23 mouse cellular contexts compared by ENCODE assay signal in genomic region chr1:129719592-129719991, GRCm38 (mm10).
DNase-seq lines count a peak whose midpoint lies in the region; ATAC-seq and TF ChIP-seq lines count a peak whose summit lies in the region.
"Had no signal": no experiment of that assay in that cellular context is flagged by ENCODE, and none has a peak within 500 bp of the region (broad histone marks: within the 10 kb centered on the region; RNA-seq: fewer than 3 reads in every experiment).

No protein-coding gene starts in this region.

- peak; percentile 34 for TF ChIP-seq CTCF in hindbrain, postnatal 0 days (IDR thresholded peaks at IDR 0.05; ENCODE audit: low read depth)
- TF ChIP-seq CTCF in Patski (IDR thresholded peaks at IDR 0.05), result peak; percentile 52
- TF ChIP-seq CTCF in embryonic fibroblast, embryonic 13.5 days (IDR thresholded peaks at IDR 0.05; ENCODE audit: borderline replicate concordance, insufficient read depth, low read length), result peak; percentile 29; the same call in 1 of the 2 replicates

- ATAC-seq in hindbrain, postnatal 0 days, result no peak
- no peak for ATAC-seq in hindbrain, embryonic 14.5 days (ENCODE audit: low FRiP score)
- ATAC-seq in midbrain, embryonic 12.5 days (ENCODE audit: low FRiP score, low read depth), result peak; percentile 60; the same call in 1 of the 2 replicates
- ATAC-seq in Patski, result no peak
- ATAC-seq: CD4-positive, CD25-positive, alpha-beta regulatory T cell, adult 4 months; forebrain, embryonic 14.5 days; inflammation-experienced regulatory T-cells, adult 6 months had no signal

- no peak overlapping the region for H3K4me2 ChIP-seq in hindbrain, postnatal 0 days (ENCODE audit: low read depth, low read length)
- H3K4me2 ChIP-seq in hindbrain, embryonic 14.5 days (replicated peaks), result no peak overlapping the region
- no peak overlapping the region for H3K4me2 ChIP-seq in midbrain, embryonic 12.5 days (replicated peaks)
- H3K4me2 ChIP-seq: heart, embryonic 12.5 days; limb, embryonic 13.5 days; liver, embryonic 15.5 days; neural tube, embryonic 13.5 days had no signal

- DNase-seq in hindbrain, postnatal 0 days (ENCODE audit: low spot score), result no peak
- no peak for DNase-seq in hindbrain, embryonic 14.5 days (ENCODE audit: low spot score)
- no peak for DNase-seq in midbrain, embryonic 10.5 days (ENCODE audit: low spot score)
- DNase-seq in Patski (ENCODE audit: low read depth, low spot score), result no peak
- DNase-seq in layer of hippocampus, postnatal 25 days (ENCODE audit: extremely low spot score in 1 of 2, low spot score in 1 of 2), result no peak
- DNase-seq: adrenal gland, adult 2 months; cerebellum, adult 11-12 months; heart, postnatal 4 days; kidney, postnatal 10 days; lung, postnatal 4 days; right cerebral cortex, postnatal 4 days; thymus, postnatal 4 days had no signal

- in situ Hi-C loops in Patski (cut with MboI; ENCODE audit: low pct_unique_long_range_greater_than_20kb), result no loop called here

- no peaks in the 10 kb centered on the region for H3K36me3 ChIP-seq in hindbrain, postnatal 0 days (ENCODE audit: insufficient read depth, low read length)
- no peaks in the 10 kb centered on the region for H3K36me3 ChIP-seq in hindbrain, embryonic 14.5 days (replicated peaks; ENCODE audit: control insufficient read depth, insufficient read depth)
- no peaks in the 10 kb centered on the region for H3K36me3 ChIP-seq in midbrain, embryonic 12.5 days
- H3K36me3 ChIP-seq in midbrain, embryonic 10.5 days, result no peaks in the 10 kb centered on the region
- H3K36me3 ChIP-seq: heart, embryonic 12.5 days; limb, embryonic 13.5 days; liver, embryonic 15.5 days; neural tube, embryonic 13.5 days had no signal

- POLR2A ChIA-PET in Patski (lab: Charles Lee), result no interaction called here

- no peak overlapping the region for H3K9ac ChIP-seq in hindbrain, postnatal 0 days (replicated peaks; ENCODE audit: low read length)
- H3K9ac ChIP-seq in hindbrain, embryonic 14.5 days, result no peak overlapping the region
- H3K9ac ChIP-seq in midbrain, embryonic 12.5 days (replicated peaks), result no peak overlapping the region
- H3K9ac ChIP-seq: heart, embryonic 12.5 days; limb, embryonic 13.5 days; liver, embryonic 15.5 days; neural tube, embryonic 13.5 days had no signal

- no peak overlapping the region for H3K4me3 ChIP-seq in hindbrain, postnatal 0 days (ENCODE audit: low read length)
- H3K4me3 ChIP-seq in hindbrain, embryonic 14.5 days (replicated peaks; ENCODE audit: low read length), result no peak overlapping the region
- H3K4me3 ChIP-seq in midbrain, embryonic 12.5 days, result no peak overlapping the region
- no peak overlapping the region for H3K4me3 ChIP-seq in midbrain, embryonic 10.5 days
- no peak overlapping the region for H3K4me3 ChIP-seq in embryonic fibroblast, embryonic 13.5 days (ENCODE audit: insufficient read depth, low read length)
- H3K4me3 ChIP-seq: heart, embryonic 12.5 days; layer of hippocampus, adult 2 months; left cerebral cortex, adult 2 months; limb, embryonic 13.5 days; liver, embryonic 15.5 days; neural tube, embryonic 13.5 days had no signal

- no peaks in the 10 kb centered on the region for H3K27me3 ChIP-seq in hindbrain, postnatal 0 days (ENCODE audit: insufficient read depth, low read length)
- H3K27me3 ChIP-seq in hindbrain, embryonic 14.5 days (ENCODE audit: control insufficient read depth, insufficient read depth, low read length), result no peaks in the 10 kb centered on the region
- no peaks in the 10 kb centered on the region for H3K27me3 ChIP-seq in midbrain, embryonic 12.5 days
- no peaks in the 10 kb centered on the region for H3K27me3 ChIP-seq in midbrain, embryonic 10.5 days (ENCODE audit: low read depth, poor library complexity, severe bottlenecking)
- H3K27me3 ChIP-seq in Patski, result peaks cover 3% of the 10 kb centered on the region
- H3K27me3 ChIP-seq: heart, embryonic 12.5 days; limb, embryonic 13.5 days; liver, embryonic 15.5 days; neural tube, embryonic 13.5 days had no signal

- no peaks in the 10 kb centered on the region for H3K4me1 ChIP-seq in hindbrain, postnatal 0 days (ENCODE audit: insufficient read depth, low read length)
- no peaks in the 10 kb centered on the region for H3K4me1 ChIP-seq in hindbrain, embryonic 14.5 days (replicated peaks; ENCODE audit: control insufficient read depth, insufficient read depth, low read length)
- H3K4me1 ChIP-seq in midbrain, embryonic 12.5 days, result no peaks in the 10 kb centered on the region
- H3K4me1 ChIP-seq in midbrain, embryonic 10.5 days, result no peaks in the 10 kb centered on the region
- no peaks in the 10 kb centered on the region for H3K4me1 ChIP-seq in embryonic fibroblast, embryonic 13.5 days (ENCODE audit: control insufficient read depth, insufficient read depth, low read length)
- H3K4me1 ChIP-seq: heart, embryonic 12.5 days; limb, embryonic 13.5 days; liver, embryonic 15.5 days; neural tube, embryonic 13.5 days had no signal

- H3K9me3 ChIP-seq in hindbrain, postnatal 0 days (ENCODE audit: low read length), result no peaks in the 10 kb centered on the region
- no peaks in the 10 kb centered on the region for H3K9me3 ChIP-seq in hindbrain, embryonic 14.5 days (ENCODE audit: control insufficient read depth, low read length)
- no peaks in the 10 kb centered on the region for H3K9me3 ChIP-seq in midbrain, embryonic 12.5 days
- H3K9me3 ChIP-seq in midbrain, embryonic 10.5 days (replicated peaks), result no peaks in the 10 kb centered on the region
- H3K9me3 ChIP-seq: heart, embryonic 12.5 days; limb, embryonic 13.5 days; liver, embryonic 15.5 days; neural tube, embryonic 13.5 days had no signal

- H3K27ac ChIP-seq in hindbrain, postnatal 0 days, result no peak overlapping the region
- H3K27ac ChIP-seq in hindbrain, embryonic 14.5 days, result no peak overlapping the region
- H3K27ac ChIP-seq in midbrain, embryonic 12.5 days (replicated peaks), result no peak overlapping the region
- H3K27ac ChIP-seq in midbrain, embryonic 10.5 days (replicated peaks), result no peak overlapping the region
- H3K27ac ChIP-seq in embryonic fibroblast, embryonic 13.5 days (ENCODE audit: insufficient read depth, low read length), result no peak overlapping the region
- H3K27ac ChIP-seq: layer of hippocampus, adult 2 months; left cerebral cortex, adult 2 months; limb, embryonic 13.5 days; liver, embryonic 15.5 days; neural tube, embryonic 13.5 days had no signal

- no peak for TF ChIP-seq POLR2A in embryonic fibroblast, embryonic 13.5 days (IDR thresholded peaks at IDR 0.05; ENCODE audit: low read depth, low read length)

- CTCF ChIA-PET in Patski (lab: Charles Lee), result no interaction called here
